Mouse (Mus musculus) thymus, postnatal 10 days (tissue): ENCODE measurements around the gene Ahcyl1.
"Not testable (repeated sequence)": the region's sequence is repeated elsewhere in the genome, so short reads cannot be mapped to it uniquely, and the experiment has no call there.

Experiments used
- DNase-seq, 2 experiments: peaks; one replicate each; pipeline ENCODE4 v3.0.0; 2021; ENCODE audit warnings: low spot score in 2 of 2

The Ahcyl1 gene

GRCm38 (mm10) chr3:107695948-107696881 lies at the start of gene Ahcyl1:
Ahcyl1 (minus strand) TSS chr3:107696560.
- peak; percentile 98 for DNase-seq

DNA sequence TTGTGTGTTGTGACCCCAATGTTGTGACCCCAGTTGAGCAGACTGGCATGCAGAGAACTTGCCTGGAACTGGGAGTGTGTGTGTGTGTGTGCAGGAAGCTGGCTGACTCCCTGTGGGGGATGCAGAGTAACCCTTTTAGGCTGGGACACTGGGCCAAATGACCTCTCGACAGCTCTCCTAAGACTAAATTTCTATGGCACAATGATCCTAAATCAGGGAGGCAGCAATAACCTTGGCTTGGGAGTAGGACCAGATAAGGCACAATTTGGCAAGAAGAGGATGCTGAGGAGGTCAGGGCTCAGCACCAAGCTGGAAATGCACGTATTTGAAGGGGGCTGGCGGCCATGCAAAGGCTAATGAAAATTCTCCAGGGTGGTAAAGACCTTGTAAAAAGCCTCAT lies 49.7 kb upstream of the Ahcyl1 start:
- no peak for DNase-seq

DNA sequence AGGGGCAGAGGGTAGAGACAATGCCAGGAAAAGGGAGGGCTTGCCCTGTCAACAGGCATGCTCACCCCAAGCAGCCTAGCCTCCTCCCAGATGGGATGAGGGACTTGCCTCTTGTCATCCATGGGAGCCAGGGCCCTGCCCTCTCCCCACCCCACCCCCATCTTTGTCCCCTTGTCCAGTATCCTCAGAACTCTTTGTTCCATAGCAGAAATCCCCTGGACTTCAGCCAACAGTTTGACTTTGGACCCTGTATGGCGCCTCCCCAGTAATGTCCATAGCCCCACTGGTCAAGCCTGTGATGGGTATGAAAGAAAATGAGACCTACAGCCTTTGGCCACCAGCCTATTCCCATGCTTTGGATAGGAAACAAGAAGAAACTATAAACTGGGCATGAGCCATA lies 47.3 kb upstream of the Ahcyl1 start:
- no peak for DNase-seq

- DNase-seq = no peak
Measured at GRCm38 (mm10) chr3:107743107-107743506, 46.7 kb upstream of the Ahcyl1 start.

- no peak for DNase-seq
Measured at GRCm38 (mm10) chr3:107742071-107742710, 45.8 kb upstream of the Ahcyl1 start.

DNA sequence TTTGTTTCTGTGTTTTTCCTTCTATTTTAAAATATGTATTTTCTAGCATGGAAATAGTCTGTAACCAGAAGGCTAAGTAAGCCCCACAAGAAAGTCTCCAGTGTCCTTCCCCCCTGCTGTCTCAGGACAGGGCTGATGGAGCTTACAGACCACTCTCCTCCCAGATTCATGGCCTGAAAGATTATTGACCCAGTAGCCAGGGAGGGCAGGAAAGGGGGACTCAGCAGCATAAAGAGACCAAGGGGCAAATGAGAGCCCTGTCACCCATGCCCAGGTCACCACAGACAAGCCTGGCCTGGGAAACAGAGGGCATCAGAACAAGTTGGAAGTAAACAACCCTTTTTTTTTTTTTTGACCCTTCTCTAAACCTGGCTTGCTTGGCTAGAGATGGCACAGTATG lies 45.0 kb upstream of the Ahcyl1 start:
- no peak for DNase-seq

DNA sequence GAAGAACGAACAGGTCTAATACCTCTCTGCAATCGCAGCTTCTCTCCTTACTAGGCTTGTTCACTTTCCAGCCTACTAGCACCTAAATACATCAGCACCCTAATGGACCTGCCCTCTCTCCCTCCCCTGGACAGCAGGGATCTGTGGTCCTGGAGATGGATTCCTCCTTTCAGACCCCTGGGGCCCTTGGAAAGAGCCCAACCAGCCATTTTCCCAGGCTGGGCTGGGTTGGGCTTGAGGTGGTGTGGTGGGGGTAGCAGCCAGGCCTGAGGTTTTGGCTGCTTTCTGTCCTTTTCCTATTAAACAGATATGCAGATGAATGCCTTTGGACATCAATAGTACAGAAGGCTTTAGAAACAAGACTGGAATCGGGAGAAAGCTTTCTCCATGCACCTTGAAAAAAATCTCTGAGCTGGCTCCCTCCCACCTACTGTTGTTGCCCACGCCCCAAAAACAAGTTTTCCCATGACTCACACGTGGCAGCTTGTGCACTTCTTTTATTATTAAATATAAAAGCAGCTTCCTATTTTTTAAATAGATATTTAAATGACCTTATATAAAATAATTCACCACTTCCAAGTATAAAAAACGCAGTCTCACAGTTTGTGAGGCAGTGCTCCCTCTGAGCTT lies 44.3 kb upstream of the Ahcyl1 start:
- DNase-seq = no peak

DNA sequence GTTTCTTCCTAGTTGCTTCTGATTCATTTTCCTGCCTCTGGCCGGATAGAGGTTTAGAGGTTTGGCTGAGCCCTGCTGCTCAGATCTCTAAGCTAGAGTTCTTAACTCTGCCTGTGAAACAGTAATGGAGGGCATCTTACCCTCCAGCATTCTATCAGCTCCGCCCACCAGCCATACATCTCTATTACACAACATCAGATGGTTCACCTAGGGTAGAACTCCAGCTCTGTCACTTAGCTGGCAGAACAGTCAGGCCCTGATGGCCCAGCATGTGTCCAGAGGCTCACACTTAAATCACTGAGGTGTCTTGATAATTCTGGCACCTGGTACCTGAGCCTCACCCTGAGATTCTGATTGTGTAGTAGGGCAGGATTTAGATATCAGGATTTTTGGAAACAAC lies 43.6 kb upstream of the Ahcyl1 start:
- DNase-seq = no peak

GRCm38 (mm10) chr3:107739456-107739855 lies 43.1 kb upstream of the Ahcyl1 start:
- no peak for DNase-seq

DNA sequence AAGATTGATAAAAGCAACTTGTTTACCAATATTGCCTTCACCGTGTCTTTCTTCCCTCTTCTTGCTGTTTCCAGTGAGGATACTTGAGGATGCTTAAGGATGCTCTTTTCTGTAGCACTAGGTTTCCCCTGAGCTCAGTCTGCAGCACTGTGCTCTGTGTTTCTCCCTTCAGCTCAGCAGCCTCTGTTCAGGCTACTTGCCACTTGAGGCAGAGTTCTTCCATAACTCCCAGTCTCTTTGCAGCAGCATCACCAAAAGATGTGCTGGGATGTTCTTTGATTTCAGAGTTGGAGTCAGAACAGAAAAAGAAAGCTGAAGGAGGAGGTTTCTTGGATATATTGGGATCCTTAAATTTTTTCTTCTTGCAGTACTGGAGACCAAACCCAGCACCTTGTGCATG lies 42.3 kb upstream of the Ahcyl1 start:
- no peak for DNase-seq

- no peak for DNase-seq
Measured at GRCm38 (mm10) chr3:107737609-107738190, 41.3 kb upstream of the Ahcyl1 start.

- DNase-seq = not testable (repeated sequence)
Measured at GRCm38 (mm10) chr3:107735620-107736019, 39.3 kb upstream of the Ahcyl1 start.

DNA sequence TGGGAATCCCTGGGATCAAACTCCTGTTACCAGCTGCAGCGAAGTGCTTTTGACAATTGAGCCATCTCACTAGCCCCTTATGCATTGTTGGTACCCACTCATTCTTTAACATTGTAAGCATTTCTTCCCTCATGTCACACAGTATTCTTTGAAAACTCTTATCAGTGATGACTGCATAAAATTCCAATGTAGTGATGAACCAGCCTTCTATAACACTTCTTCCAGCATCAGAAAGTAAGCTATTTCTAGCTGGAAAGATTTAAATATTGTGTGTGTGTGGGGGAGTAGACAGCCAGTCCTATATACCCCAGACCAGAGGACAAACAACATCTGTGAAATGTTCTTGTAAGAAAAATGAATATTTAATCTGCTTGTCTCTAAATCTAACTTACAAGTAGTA lies 37.0 kb upstream of the Ahcyl1 start:
- no peak for DNase-seq

- DNase-seq = no peak
Measured at GRCm38 (mm10) chr3:107730236-107730635, 33.9 kb upstream of the Ahcyl1 start.

DNA sequence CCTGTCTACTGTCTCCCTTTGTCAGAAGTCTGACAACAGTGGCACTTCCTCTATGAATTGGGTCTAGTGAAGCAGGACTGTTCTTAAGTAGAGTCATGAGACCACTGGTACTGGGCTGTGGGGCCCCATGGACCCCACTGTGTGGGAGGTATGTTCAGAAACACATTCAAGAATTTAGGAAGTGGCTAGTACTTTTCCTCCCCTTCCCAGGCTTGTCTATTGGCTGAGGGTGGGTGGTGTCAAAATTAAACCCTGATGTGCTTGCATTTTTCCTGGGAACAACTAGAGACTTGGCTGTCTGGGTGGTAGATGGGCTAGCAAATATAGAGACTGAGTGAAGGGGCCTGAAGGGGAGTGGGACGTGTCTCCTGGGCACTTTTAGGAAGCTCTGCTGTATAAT lies 32.1 kb upstream of the Ahcyl1 start:
- no peak for DNase-seq

- no peak for DNase-seq
Measured at GRCm38 (mm10) chr3:107715971-107716370, 19.6 kb upstream of the Ahcyl1 start.

GRCm38 (mm10) chr3:107714276-107714933 lies 18.0 kb upstream of the Ahcyl1 start:
- no peak for DNase-seq

DNA sequence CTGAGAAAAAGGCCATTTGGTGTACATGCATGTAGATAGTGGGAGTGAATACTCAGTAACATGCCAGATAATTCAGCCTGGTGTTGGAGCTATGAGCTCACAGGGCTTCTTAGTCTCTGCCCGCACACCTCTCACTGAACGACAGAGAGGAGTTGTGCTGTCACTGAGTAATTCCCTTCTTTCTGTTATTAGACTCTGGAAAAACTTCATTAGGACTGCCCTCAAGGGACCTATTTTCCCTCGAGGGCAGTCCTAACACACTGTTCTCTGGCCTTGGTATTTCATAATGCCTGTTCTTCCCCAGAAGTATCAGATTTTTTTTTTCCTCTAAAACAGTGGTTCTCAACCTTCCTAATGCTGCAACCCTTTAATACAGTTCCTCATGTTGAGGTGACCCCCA lies 15.7 kb upstream of the Ahcyl1 start:
- no peak for DNase-seq

DNA sequence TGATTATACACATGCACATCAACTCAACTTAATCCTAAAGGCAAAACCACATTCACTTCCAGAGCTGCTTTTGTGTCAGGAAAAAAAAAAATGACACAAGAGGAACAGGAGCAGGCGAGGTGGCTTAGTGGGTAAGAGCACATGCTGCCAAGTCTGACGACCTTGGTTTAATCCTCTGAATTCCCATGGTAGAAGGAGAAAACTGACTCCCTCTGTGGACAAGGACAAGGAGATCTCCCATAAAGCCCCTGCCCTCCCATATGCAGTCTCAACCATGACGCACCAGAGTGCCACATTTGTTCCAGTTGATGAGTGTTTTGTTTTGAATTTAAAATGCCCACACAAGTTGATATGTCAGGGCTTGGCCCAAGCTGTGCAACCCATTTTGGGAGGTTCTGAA lies 12.8 kb upstream of the Ahcyl1 start:
- no peak for DNase-seq

DNA sequence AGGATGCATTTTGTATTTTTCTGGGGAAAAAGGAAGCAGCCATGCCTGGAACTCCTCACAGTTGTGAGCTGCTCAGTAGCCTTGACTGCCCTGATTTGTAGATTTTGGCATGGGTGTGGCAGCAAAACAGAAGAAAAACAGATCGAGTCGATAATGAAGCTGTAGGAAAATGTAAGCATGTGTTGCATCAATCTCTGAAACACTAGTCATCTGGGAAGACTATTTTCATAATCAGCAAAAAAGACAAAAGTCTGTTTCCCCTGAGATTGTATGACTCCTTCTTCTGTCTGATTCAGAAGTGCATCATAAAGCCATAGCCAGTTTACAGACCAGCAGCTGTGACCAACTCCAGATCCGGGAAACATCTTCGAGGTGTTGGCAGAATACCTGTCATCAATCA lies 10.9 kb upstream of the Ahcyl1 start:
- DNase-seq = no peak

GRCm38 (mm10) chr3:107706164-107706563 lies 9.8 kb upstream of the Ahcyl1 start:
- DNase-seq = no peak

DNA sequence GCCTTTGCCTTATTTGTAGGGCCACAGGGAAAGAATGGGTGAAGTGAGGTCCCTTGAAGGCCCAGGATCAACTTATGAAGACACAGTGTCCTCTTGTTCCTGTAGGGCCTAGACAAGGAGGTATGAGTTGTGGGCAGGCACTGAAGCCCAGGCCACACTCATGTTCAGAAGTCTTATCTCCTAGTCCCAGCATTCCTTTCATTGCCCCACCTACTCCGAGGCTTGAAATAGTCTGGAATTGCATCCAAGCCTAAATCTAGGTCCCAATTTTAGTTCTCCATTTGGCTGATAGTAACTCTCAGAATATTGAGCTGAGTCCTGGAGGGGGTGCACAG lies 8.0 kb upstream of the Ahcyl1 start:
- no peak for DNase-seq
